18 mouse cellular contexts compared by ENCODE assay signal in genomic region chr8:9493557-9494224, GRCm38 (mm10).
DNase-seq lines count a peak whose midpoint lies in the region; ATAC-seq lines count a peak whose summit lies in the region.
"Had no signal": no experiment of that assay in that cellular context is flagged by ENCODE, and none has a peak within 500 bp of the region (broad histone marks: within the 10 kb centered on the region; RNA-seq: fewer than 3 reads in every experiment).

No protein-coding gene starts in this region.

- H3K27ac ChIP-seq in midbrain, embryonic 12.5 days (replicated peaks): peak overlapping the region; percentile 39; the same call in 1 of the 2 replicates
- H3K27ac ChIP-seq in midbrain, embryonic 10.5 days (replicated peaks): no peak overlapping the region
- peak overlapping the region; percentile 70 for H3K27ac ChIP-seq in midbrain, embryonic 14.5 days (replicated peaks; ENCODE audit: low read depth, low read length)
- H3K27ac ChIP-seq: heart, embryonic 13.5 days had no signal

- no peaks in the 10 kb centered on the region for H3K27me3 ChIP-seq in midbrain, embryonic 12.5 days
- H3K27me3 ChIP-seq in midbrain, embryonic 10.5 days (ENCODE audit: low read depth, poor library complexity, severe bottlenecking): no peaks in the 10 kb centered on the region
- H3K27me3 ChIP-seq in midbrain, embryonic 14.5 days (ENCODE audit: control insufficient read depth, insufficient read depth, low read length): no peaks in the 10 kb centered on the region
- H3K27me3 ChIP-seq: CH12.LX; heart, embryonic 13.5 days; megakaryocyte, embryonic 14.5 days had no signal

- H3K9me3 ChIP-seq in midbrain, embryonic 12.5 days: no peaks in the 10 kb centered on the region
- no peaks in the 10 kb centered on the region for H3K9me3 ChIP-seq in midbrain, embryonic 10.5 days (replicated peaks)
- no peaks in the 10 kb centered on the region for H3K9me3 ChIP-seq in midbrain, embryonic 14.5 days (ENCODE audit: control insufficient read depth, low read length)
- H3K9me3 ChIP-seq: heart, embryonic 13.5 days; megakaryocyte, embryonic 14.5 days had no signal

- DNase-seq in embryo, embryonic 11.5 days (ENCODE audit: low read depth, low spot score): peak; percentile 2
- DNase-seq in embryo, embryonic 10 days (ENCODE audit: low spot score): no peak
- DNase-seq in midbrain, embryonic 10.5 days (ENCODE audit: low spot score): no peak
- DNase-seq in midbrain, embryonic 14.5 days: peak; percentile 65
- no peak for DNase-seq in urinary bladder, postnatal 25 days (ENCODE audit: low spot score)
- DNase-seq: adrenal gland, adult 2 months; cerebellum, adult 18-20 months; heart, postnatal 4 days; kidney, postnatal 25 days; lung, postnatal 10 days; right cerebral cortex, postnatal 25 days; thymus, postnatal 14 days had no signal

- no peak for ATAC-seq in midbrain, embryonic 12.5 days (ENCODE audit: low FRiP score, low read depth)
- peak; percentile 53; the same call in 1 of the 2 replicates for ATAC-seq in midbrain, embryonic 14.5 days (ENCODE audit: low FRiP score, low TSS enrichment)
- ATAC-seq in megakaryocyte, adult 5-6 weeks (ENCODE audit: poor library complexity, severe bottlenecking): no peak
- ATAC-seq: intestine, postnatal 0 days had no signal

- 60% methylated on average over 8 of the region's 8 CpGs for WGBS in midbrain, embryonic 12.5 days
- 77% methylated on average over 8 of the region's 8 CpGs for WGBS in midbrain, embryonic 10.5 days
- 43% methylated on average over 8 of the region's 8 CpGs for WGBS in midbrain, embryonic 14.5 days

- no peak overlapping the region for H3K4me3 ChIP-seq in midbrain, embryonic 12.5 days
- H3K4me3 ChIP-seq in midbrain, embryonic 10.5 days: no peak overlapping the region
- H3K4me3 ChIP-seq in midbrain, embryonic 14.5 days (replicated peaks; ENCODE audit: low read depth, low read length): no peak overlapping the region
- H3K4me3 ChIP-seq: heart, embryonic 13.5 days; megakaryocyte, embryonic 14.5 days had no signal

- H3K4me1 ChIP-seq in midbrain, embryonic 12.5 days: peaks cover 7% of the 10 kb centered on the region
- H3K4me1 ChIP-seq in midbrain, embryonic 10.5 days: no peaks in the 10 kb centered on the region
- H3K4me1 ChIP-seq in midbrain, embryonic 14.5 days (ENCODE audit: control insufficient read depth, insufficient read depth, low read length): peaks cover 9% of the 10 kb centered on the region
- H3K4me1 ChIP-seq: heart, embryonic 13.5 days; megakaryocyte, embryonic 14.5 days had no signal

- no peaks in the 10 kb centered on the region for H3K36me3 ChIP-seq in midbrain, embryonic 12.5 days
- H3K36me3 ChIP-seq in midbrain, embryonic 10.5 days: no peaks in the 10 kb centered on the region
- no peaks in the 10 kb centered on the region for H3K36me3 ChIP-seq in midbrain, embryonic 14.5 days (ENCODE audit: control insufficient read depth, insufficient read depth, low read length)
- H3K36me3 ChIP-seq: heart, embryonic 13.5 days had no signal

- no peak overlapping the region; the same call in 1 of the 2 replicates for H3K9ac ChIP-seq in midbrain, embryonic 12.5 days (replicated peaks)
- 0 out of 2 replicates have a peak overlapping the region, but pooled peaks have one; percentile 6 for H3K9ac ChIP-seq in midbrain, embryonic 14.5 days (replicated peaks; ENCODE audit: low read length)
- H3K9ac ChIP-seq: heart, embryonic 13.5 days had no signal

- H3K4me2 ChIP-seq in midbrain, embryonic 12.5 days (replicated peaks): no peak overlapping the region
- no peak overlapping the region for H3K4me2 ChIP-seq in midbrain, embryonic 14.5 days (ENCODE audit: low read length)
- H3K4me2 ChIP-seq: heart, embryonic 13.5 days had no signal

Comparison
In these comparisons a context has a peak if more than half of its experiments do, and no peak if none do; other contexts are left out.
1. DNase-seq: peak in embryo, embryonic 11.5 days (single experiment) and midbrain, embryonic 14.5 days (single experiment); none in embryo, embryonic 10 days (single experiment), midbrain, embryonic 10.5 days (single experiment) and urinary bladder, postnatal 25 days (single experiment).